Mouse (Mus musculus) sigmoid colon, adult 10 weeks (tissue): ENCODE data around the gene Tmem202. TPM values are rescaled to one million over a fixed set of nuclear protein-coding genes. Genes with fewer than 3 reads are reported as not detected.

Experiments used
- polyA plus RNA-seq: library from polyadenylated mRNA; stranded (reverse); fragments of 350-450 nt; fragmentation: Illumina TruSeq; extraction: RNeasy Lipid Tissue Mini Kit (QIAGEN cat#74804); gene quantifications from one replicate; pipeline ENCODE4 v1.2.3, GENCODE M21; 2014; ENCODE audit warnings: low read depth, low replicate concordance

Gene Tmem202
- 1.4 TPM for polyA plus RNA-seq

DNA sequence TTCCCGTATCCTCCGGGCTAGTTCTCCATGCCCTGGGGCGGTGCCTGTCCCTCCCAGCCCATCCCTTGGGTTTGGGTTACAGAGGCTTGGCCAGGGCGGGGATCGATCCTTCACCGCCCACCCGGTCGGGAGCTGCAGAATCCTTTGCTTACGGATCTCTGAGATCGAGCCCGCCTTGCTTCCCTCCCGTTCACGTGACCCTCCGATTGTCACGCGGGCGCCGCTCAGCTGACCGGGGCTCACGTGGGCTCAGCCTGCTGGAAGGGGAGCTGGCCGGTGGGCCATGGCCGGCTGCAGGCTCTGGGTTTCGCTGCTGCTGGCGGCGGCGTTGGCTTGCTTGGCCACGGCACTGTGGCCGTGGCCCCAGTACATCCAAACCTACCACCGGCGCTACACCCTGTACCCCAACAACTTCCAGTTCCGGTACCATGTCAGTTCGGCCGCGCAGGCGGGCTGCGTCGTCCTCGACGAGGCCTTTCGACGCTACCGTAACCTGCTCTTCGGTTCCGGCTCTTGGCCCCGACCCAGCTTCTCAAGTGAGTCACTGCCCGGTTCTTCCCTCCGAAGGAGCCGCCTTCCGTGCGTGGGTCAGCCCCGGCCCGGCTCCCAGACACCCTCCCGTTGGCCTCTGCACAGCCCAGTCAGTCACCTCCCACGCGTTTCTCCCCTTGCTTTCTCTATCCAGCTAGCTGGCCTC is at the start of gene Tmem202, which contains the start of gene Hexa:
Gene Tmem202, minus strand, starts transcription at position 407 of the 697 bp plus-strand sequence.
Gene Hexa, plus strand, starts transcription at position 100 of the 697 bp plus-strand sequence.

DNA sequence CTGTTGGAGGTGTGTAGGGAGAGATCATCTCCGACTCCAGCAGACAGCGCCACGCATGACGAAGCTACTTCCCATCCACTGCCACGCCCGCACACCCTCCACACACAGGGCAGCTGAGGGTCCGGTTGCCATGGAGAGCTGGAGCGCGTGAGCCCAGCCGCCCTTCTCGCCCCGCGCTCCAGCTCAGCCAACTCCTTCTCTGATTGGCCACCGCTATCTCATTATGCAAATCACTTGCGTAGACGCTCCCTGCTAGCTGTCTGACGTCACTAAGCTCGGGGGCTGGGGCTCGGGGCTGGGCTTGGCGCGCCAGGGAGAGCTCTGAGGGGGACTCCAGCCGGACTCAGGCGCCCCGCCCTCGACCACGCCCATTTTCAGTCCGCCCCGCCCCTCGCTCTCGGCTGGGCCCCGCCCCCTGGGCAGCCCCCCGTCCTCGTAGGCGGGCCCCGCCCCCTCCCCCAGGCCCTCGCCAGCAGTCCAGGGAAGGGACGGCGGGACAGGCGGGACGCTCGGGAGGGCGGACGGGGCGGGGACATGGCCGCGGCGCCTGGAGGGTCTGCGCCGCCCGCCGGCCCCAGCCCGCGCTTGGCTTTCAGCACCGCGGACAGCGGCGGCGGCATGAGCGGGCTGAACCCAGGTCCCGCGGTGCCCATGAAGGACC is 38.3 kb upstream of the Tmem202 start, which contains the start of gene Celf6:
Gene Celf6, plus strand, starts transcription at position 74 of the 661 bp plus-strand sequence.

DNA sequence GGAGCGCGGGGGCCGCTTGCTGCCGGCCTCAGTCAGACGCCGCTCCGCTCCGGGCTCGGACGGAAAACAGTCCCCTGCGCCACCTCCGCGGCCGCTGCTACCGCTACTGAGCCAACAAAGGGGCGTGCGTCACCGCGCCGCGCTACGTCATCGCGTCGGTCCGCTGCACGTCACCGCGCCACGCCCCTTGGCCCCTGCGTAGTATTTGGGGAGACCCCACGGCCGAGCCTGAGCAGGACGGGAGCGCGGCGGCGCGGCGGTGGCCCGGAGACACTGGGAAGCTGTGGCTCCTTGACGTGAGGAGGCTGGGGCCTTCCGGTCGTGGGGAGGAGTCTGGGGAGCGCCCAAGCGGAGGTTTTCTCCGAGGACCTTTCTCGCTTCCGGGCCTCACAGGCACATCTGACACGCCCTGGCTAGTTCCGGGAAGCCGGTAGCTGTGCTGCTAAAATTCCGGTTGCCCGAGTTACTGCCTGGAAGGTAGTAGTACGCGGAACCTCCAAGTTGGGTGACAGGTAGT is 53.0 kb downstream of the Tmem202 start, which contains the start of gene Arih1:
Gene Arih1, minus strand, starts transcription at position 70 of the 517 bp plus-strand sequence.

Other genes starting within 250 kb of the Tmem202 start
- gene Adpgk, start 248.3 kb downstream of the Tmem202 start, polyA plus RNA-seq, result 17.9 TPM
- 13.0 TPM for gene Bbs4, start 186.3 kb downstream of the Tmem202 start, polyA plus RNA-seq
- 134 TPM for gene Arih1, start 53.2 kb downstream of the Tmem202 start, polyA plus RNA-seq
- gene Hexa, start 307 bp downstream of the Tmem202 start, polyA plus RNA-seq, result 33.7 TPM
- gene Celf6, start 38.1 kb upstream of the Tmem202 start, polyA plus RNA-seq, result 0.85 TPM
- gene Parp6, start 77.4 kb upstream of the Tmem202 start, polyA plus RNA-seq, result 65.3 TPM
- 46.9 TPM for gene Pkm, start 116.5 kb upstream of the Tmem202 start, polyA plus RNA-seq
- gene Gramd2, start 140.3 kb upstream of the Tmem202 start, polyA plus RNA-seq, result 2.1 TPM
- gene Senp8, start 210.9 kb upstream of the Tmem202 start, polyA plus RNA-seq, result 23.8 TPM
- 18.4 TPM for gene Myo9a, start 211.0 kb upstream of the Tmem202 start, polyA plus RNA-seq